Mouse (Mus musculus): ENCODE measurements at regions not wholly inside any gene's neighbourhood (a gene's known extent, or its start where the extent isn't known, plus 50 kb on each side); places are given as distances from the start of the nearest gene placed in this dataset.

DNA sequence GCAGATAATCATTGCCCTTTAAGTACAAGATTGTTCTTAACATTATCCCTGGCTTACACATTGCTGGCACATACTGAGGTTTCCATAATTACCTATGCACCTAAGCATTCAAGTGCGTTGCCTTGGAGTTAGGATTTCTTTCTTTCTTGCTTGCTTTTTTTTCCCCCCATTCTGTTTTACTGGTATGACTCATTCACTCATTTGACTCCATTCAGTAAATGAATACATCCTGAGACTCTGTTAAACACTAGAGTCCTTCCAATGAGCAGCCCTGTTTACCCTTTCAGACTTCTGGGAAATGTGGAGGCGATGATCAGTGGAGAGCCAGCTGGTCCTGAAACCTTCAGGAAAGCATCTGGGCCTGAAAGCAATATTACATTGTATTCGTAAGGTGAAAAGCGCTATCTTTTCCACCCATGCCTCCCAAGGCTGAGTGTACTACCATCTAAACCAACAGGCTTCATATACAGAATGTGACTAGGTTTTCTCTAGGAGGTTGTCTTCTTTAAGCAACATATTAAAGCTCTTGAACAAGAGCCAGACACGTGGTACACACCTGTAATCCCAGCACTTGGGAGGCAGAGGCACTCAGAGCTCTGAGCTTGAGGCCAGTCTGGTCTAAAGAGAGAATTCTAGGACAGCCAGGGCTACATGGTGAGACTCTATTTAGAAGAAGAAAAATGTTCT, 1267.6 kb upstream of the A1bg start:
- no peak for DNase-seq (ENCODE audit: low read depth, low spot score)
- peak overlapping the region; percentile 62 for H3K9ac ChIP-seq (ENCODE audit: control insufficient read depth, low read depth, low read length, poor library complexity, severe bottlenecking)
- no peaks in the 10 kb centered on the region for H3K9me3 ChIP-seq (replicated peaks; ENCODE audit: insufficient read depth, low read length)
- H3K4me1 ChIP-seq (ENCODE audit: control insufficient read depth in 1 of 2, insufficient read depth in 2 of 2, low read length in 2 of 2) = peaks cover 33 to 36% of the 10 kb centered on the region in 2 experiments
- peak overlapping the region in 1 of 2 experiments; percentile 0; a peak in 1 of 4 replicates for H3K4me3 ChIP-seq (ENCODE audit: control insufficient read depth in 1 of 2, insufficient read depth in 1 of 2, low read depth in 2 of 2, low read length in 2 of 2)
- TF ChIP-seq CTCF (IDR thresholded peaks at IDR 0.05 in 2 of 3, conservative IDR thresholded peaks at IDR 0.05 in 1 of 3; ENCODE audit: control insufficient read depth in 1 of 3, insufficient read depth in 1 of 3, low read depth in 2 of 3, low read length in 3 of 3, poor library complexity in 1 of 3, severe bottlenecking in 1 of 3) = no peak
- peak; percentile 73 for TF ChIP-seq USF1 (IDR thresholded peaks at IDR 0.05; ENCODE audit: low read depth, low read length)
- no peak for TF ChIP-seq HCFC1 (IDR thresholded peaks at IDR 0.05; ENCODE audit: low read depth, low read length)
- TF ChIP-seq MAFK (IDR thresholded peaks at IDR 0.05; ENCODE audit: borderline replicate concordance, low read depth, low read length) = no peak
- no peak for TF ChIP-seq BHLHE40 (IDR thresholded peaks at IDR 0.05; ENCODE audit: borderline replicate concordance, low read depth, low read length)
- TF ChIP-seq SMC3 (IDR thresholded peaks at IDR 0.05; ENCODE audit: low read depth, low read length) = no peak
- no peak for TF ChIP-seq ZKSCAN1 (IDR thresholded peaks at IDR 0.05; ENCODE audit: low read depth, low read length)
- no peak for TF ChIP-seq GABPA (IDR thresholded peaks at IDR 0.05; ENCODE audit: low read depth, low read length)
- TF ChIP-seq E2F4 (IDR thresholded peaks at IDR 0.05; ENCODE audit: borderline replicate concordance, low read depth, low read length) = no peak
- peak in 1 of 2 experiments; percentile 45; a peak in 2 of 4 replicates for TF ChIP-seq EP300 (IDR thresholded peaks at IDR 0.05; ENCODE audit: low read depth in 1 of 2, low read length in 2 of 2)
- no peak for TF ChIP-seq POLR2AphosphoS5 (IDR thresholded peaks at IDR 0.05; ENCODE audit: borderline replicate concordance, low read depth, low read length)
- no peak for TF ChIP-seq ZMIZ1 (IDR thresholded peaks at IDR 0.05; ENCODE audit: low read depth, low read length)
- TF ChIP-seq TCF12 (IDR thresholded peaks at IDR 0.05; ENCODE audit: low read depth, low read length) = 0 out of 2 replicates have a peak, but pooled peaks have one; percentile 11
- 0 out of 2 replicates have a peak, but pooled peaks have one; percentile 23 for TF ChIP-seq MAX (IDR thresholded peaks at IDR 0.05; ENCODE audit: low read length)
- TF ChIP-seq ZNF384 (IDR thresholded peaks at IDR 0.05; ENCODE audit: low read depth, low read length) = 0 out of 2 replicates have a peak, but pooled peaks have one; percentile 11
- no peak for TF ChIP-seq CHD1 (IDR thresholded peaks at IDR 0.05; ENCODE audit: low read depth, low read length)
- TF ChIP-seq MXI1 (IDR thresholded peaks at IDR 0.05; ENCODE audit: low read depth, low read length) = 0 out of 2 replicates have a peak, but pooled peaks have one; percentile 14
- no peak for TF ChIP-seq NRF1 (IDR thresholded peaks at IDR 0.05; ENCODE audit: insufficient read depth, low read depth, low read length, poor library complexity, severe bottlenecking)
- TF ChIP-seq ELF1 (IDR thresholded peaks at IDR 0.05; ENCODE audit: low read depth, low read length) = no peak
- H3K79me2 ChIP-seq (ENCODE audit: control insufficient read depth, insufficient read depth, low read length, poor library complexity) = peaks cover 6% of the 10 kb centered on the region
- peaks cover 12 to 59% of the 10 kb centered on the region in 2 experiments for H3K36me3 ChIP-seq (ENCODE audit: control insufficient read depth in 1 of 2, insufficient read depth in 2 of 2, low read length in 2 of 2)
- H3K27me3 ChIP-seq (ENCODE audit: control insufficient read depth in 1 of 2, insufficient read depth in 2 of 2, low read length in 2 of 2) = no peaks in the 10 kb centered on the region
- peak overlapping the region; percentile 94 for H3K27ac ChIP-seq (ENCODE audit: control insufficient read depth, low read depth, low read length)
